Mouse (Mus musculus): ENCODE results near the gene AU040320.
A peak's percentile ranks its signal among the peaks of the same experiment; 100 is the strongest.

AU040320 gene

DNA sequence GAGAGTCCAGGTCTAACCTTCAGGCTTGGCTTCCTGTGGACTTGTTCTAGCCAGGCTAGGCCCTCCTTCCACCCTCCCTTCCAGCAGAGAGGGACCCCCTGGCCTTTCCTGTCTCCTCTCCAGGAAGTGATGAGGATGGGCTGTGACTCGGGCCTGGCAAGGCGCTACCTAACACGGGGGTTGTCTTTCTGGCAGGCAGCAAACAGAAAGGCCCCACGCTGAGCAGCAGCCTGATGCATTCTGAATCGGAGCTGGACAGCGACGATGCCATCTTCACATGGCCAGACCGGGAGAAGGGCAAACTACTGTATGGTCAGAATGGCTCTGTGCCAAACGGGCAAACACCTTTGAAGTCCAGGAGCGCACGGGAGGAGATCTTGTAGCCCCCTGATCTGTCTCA is 99.6 kb downstream of the AU040320 start:
- DNase-seq (ENCODE audit: low read depth, low spot score): no peak

DNA sequence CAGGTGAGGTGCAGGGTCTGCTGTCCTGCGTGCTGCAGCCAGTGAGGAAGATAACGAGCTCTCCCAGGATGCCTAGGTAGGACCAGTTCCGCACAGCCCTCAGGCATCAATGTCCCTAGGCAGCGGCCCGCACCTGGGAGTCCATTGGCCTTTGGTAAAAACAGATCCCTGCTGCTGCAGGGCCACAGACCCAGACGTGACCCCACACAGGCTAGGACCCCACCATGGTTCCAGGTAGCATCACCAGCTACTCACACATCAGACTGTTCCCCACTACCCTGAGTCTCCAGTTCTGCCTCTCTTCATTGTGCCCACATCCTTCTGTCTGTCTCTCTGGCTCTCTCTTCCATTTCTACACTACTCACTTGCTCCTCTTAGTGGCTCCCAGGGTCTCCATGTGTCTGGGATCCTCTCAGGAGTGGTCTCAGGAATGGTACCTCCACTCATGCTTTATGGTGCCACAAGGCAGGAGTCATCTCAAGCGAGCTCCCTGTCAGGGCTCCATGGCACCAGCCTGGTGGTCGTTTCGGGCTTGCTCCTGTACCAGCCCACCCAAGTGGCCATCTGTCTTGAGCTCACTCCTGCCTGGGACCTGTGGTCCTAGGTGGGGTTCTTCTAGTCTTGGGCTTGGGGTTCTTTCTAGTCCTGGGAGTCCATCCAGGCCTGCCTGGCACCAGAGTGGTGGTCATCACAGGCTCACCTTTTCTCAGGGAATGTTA is 107.1 kb downstream of the AU040320 start:
- no peak for DNase-seq (ENCODE audit: low read depth, low spot score)

DNA sequence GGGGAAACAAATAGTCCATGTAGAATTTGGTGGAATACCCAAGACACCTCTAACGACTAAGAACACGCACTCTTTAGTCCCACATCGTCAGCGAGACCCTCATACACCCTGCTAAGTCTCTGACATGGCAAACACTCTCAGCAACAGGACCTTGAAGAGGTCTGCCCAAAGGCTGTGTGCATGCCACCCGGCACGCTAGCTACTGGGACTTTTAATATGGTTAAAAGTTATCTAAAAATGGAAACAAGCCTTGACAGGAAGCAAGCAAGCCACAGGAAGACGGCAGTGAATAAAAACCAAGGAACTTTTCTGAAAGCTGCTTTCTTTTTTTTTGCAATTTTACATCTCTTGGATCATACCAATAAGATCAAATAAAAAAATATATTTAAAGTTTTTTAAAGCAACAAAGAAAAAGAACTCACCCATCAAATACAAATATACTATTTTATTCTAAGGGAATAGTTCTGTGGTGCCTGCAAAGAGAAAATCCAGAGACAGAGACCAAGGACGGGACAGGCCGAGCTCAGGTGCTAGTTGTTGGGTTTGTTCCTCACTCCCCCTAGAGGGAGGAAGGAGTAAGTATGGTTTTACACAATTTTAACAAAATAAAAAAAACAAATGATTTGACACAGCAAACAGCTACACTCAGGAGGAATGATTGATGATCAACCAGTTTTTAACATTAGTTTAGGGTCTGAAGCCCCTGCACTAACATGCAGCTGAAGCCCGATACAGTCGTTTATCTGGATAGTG is 108.3 kb downstream of the AU040320 start:
- DNase-seq (ENCODE audit: low read depth, low spot score): no peak

DNA sequence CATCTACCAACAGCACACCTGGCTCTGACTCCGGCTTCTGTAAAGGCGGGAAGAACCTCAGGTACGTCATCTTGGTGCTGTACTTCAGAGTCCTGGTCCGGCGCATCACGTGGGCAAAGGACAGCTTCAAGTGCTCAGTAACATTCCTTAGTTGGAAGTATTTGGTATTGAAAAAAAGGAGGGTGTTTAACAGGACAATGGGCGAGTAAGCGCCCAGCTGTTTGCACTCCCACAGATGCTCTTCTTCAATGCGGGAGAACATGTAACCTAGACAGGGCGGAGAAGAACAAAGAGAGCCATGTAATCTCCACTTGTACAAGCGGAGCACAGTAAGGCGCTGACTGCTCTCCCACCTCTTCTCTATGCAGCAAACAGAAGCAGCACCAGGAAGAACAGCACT is 115.4 kb downstream of the AU040320 start:
- DNase-seq (ENCODE audit: low read depth, low spot score): peak; percentile 73

DNA sequence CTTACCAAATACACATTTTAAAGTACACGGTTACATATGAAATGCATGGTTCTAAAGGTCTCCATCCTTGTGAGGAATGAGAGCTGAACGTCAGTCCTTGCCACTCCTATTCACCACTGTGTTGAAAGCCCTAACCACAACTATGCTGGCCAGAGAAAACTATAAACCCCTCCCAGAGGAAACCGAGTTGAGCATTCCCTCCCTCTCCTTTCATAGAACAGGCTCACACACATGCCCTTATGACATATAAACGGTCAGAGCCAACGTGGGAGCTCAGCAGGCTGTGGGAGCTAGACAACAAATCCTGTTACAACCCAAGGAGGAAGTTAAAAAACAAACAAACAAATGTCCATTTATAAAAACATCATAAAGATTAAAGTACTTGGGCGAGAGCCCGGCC is 119.4 kb downstream of the AU040320 start:
- no peak for DNase-seq (ENCODE audit: low read depth, low spot score)

DNA sequence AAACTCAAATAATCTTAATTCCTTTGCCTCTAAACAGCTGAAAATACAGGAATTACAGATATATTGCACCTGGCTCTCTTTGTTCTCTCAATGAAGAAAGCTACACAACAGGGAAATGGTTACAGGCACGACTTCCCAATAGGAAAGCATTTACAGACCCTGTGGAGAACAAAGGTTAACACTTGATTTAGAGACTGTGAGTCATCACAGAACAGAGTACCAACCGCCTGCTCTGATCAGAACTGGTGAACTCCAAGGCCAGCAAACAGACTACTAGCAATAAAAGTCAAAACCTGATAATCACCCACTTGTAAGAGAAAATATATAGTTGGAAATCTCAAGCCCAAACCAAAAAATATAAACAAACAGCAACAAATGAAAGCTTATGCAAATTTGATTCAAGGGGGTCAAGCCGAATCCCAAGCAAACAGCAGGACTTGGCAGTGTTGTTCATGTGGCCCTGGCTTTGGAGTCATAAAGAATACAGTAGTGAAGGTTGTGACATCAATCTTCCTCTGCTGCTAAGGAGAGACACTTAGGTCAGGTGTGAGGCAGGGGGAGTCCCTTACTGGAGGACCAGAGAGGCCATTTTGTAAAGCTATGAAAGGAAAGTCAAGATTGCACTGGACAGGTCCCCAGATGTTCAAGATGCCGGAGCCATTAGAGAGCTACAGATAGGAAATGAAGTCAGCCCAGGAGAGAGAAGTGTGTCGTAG is 126.4 kb downstream of the AU040320 start:
- DNase-seq (ENCODE audit: low read depth, low spot score): no peak

DNA sequence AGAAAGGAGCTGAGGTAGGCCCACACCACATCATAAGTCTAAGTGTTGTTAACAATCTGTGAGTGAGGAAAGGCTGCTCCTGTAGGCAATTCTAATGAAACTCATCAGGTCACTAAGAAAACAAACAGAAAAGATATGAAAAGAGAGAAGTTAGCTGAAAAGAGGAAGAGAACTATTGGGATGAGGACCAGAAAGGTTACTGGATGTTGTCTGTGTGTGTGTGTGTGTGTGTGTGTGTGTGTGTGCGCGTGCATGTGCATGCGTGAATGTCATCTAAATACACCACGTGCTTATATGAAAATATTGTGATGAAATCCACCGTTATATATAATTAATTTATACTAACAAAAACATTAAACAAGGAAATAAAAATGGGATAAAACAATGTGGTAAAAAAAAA is 130.3 kb downstream of the AU040320 start:
- DNase-seq (ENCODE audit: low read depth, low spot score): no peak

DNA sequence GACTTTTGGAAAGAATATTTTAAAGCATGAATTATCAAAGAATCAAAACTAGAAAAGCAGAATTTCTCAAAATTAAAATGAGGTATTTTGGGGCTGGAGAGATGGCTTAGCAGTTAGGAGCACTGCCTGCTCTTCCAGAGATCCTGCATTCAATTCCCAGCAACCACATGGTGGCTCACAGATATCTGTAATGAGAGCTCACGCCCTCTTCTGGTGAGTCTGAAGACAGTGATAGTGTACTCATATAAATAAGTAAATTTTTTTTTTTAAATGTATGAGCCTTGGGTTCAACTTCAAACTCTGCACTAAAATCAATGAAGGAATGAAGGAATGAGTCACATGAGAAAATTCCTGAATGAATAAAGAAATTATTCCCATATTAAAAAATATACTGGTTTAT is 132.6 kb downstream of the AU040320 start:
- no peak for DNase-seq (ENCODE audit: low read depth, low spot score)

DNA sequence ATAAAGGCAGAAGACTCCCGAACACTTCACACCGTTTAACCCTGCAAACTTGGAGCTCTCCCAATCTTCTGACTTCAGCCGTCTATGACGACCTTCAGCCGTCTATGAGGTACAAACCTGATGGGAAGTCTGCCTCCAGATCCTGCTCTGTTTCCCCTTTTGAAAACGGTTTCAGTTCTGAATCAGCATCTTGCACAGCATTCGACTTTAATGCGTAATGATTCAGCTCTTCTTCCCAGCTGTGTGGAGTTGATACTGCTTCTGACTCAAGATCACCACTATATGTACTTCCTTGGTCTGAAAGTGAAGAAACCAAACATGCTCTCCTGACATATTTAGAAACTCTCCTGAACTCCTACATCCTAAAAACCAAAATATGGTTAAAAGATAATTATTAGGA is 136.5 kb downstream of the AU040320 start:
- no peak for DNase-seq (ENCODE audit: low read depth, low spot score)

Measured in WW6 (cell line).